Mouse (Mus musculus): ENCODE measurements around the gene Cwc25. TPM values are rescaled to one million over a fixed set of nuclear protein-coding genes. Genes with fewer than 3 reads are reported as not detected.

Gene Cwc25
- polyA plus RNA-seq, 1 experiment: 8.7 TPM

- peaks cover 100% of the 10 kb centered on the region for H3K79me2 ChIP-seq (ENCODE audit: control insufficient read depth, insufficient read depth)
- no peak for TF ChIP-seq FOSL1 (IDR thresholded peaks at IDR 0.05; ENCODE audit: insufficient read depth, low read length, poor library complexity, severe bottlenecking)
- TF ChIP-seq MAX (IDR thresholded peaks at IDR 0.05): no peak
- no peak for TF ChIP-seq MYOD1 (IDR thresholded peaks at IDR 0.05; ENCODE audit: control insufficient read depth, insufficient read length, low read depth)
- TF ChIP-seq USF1 (IDR thresholded peaks at IDR 0.05; ENCODE audit: low read depth): no peak
- no peak for TF ChIP-seq CTCF (IDR thresholded peaks at IDR 0.05; ENCODE audit: control insufficient read depth, insufficient read depth, insufficient read length)
- TF ChIP-seq MYOG (IDR thresholded peaks at IDR 0.05; ENCODE audit: control insufficient read depth, extremely low read depth, insufficient read length): no peak
- no peak for TF ChIP-seq CEBPB (IDR thresholded peaks at IDR 0.05; ENCODE audit: low read depth)
- H3K27me3 ChIP-seq (ENCODE audit: control insufficient read depth, insufficient read depth, insufficient read length): no peaks in the 10 kb centered on the region
- peaks cover 86% of the 10 kb centered on the region for H3K79me3 ChIP-seq (ENCODE audit: low read depth)
- H3K36me3 ChIP-seq (ENCODE audit: control insufficient read depth, insufficient read depth): peaks cover 97% of the 10 kb centered on the region
- no peak overlapping the region for H3ac ChIP-seq (ENCODE audit: control insufficient read depth, insufficient read length, low read depth)
- H3K4me3 ChIP-seq (ENCODE audit: insufficient read depth, poor library complexity, severe bottlenecking): no peak overlapping the region
These were observed 45.4 kb upstream of the Cwc25 start for GRCm38 (mm10) chr11:97811569-97812362.

- peaks cover 100% of the 10 kb centered on the region for H3K79me2 ChIP-seq (ENCODE audit: control insufficient read depth, insufficient read depth)
- H3K4me3 ChIP-seq (ENCODE audit: insufficient read depth, poor library complexity, severe bottlenecking): no peak overlapping the region
- TF ChIP-seq CTCF (IDR thresholded peaks at IDR 0.05; ENCODE audit: control insufficient read depth, insufficient read depth, insufficient read length): no peak
- TF ChIP-seq MYOD1 (IDR thresholded peaks at IDR 0.05; ENCODE audit: control insufficient read depth, insufficient read length, low read depth): no peak
- no peak for TF ChIP-seq FOSL1 (IDR thresholded peaks at IDR 0.05; ENCODE audit: insufficient read depth, low read length, poor library complexity, severe bottlenecking)
- TF ChIP-seq MYOG (IDR thresholded peaks at IDR 0.05; ENCODE audit: control insufficient read depth, extremely low read depth, insufficient read length): no peak
- TF ChIP-seq MAX (IDR thresholded peaks at IDR 0.05): no peak
- TF ChIP-seq CEBPB (IDR thresholded peaks at IDR 0.05; ENCODE audit: low read depth): no peak
- TF ChIP-seq USF1 (IDR thresholded peaks at IDR 0.05; ENCODE audit: low read depth): no peak
- peaks cover 91% of the 10 kb centered on the region for H3K36me3 ChIP-seq (ENCODE audit: control insufficient read depth, insufficient read depth)
- peaks cover 88% of the 10 kb centered on the region for H3K79me3 ChIP-seq (ENCODE audit: low read depth)
- H3ac ChIP-seq (ENCODE audit: control insufficient read depth, insufficient read length, low read depth): no peak overlapping the region
- H3K27me3 ChIP-seq (ENCODE audit: control insufficient read depth, insufficient read depth, insufficient read length): no peaks in the 10 kb centered on the region
These were observed 44.6 kb upstream of the Cwc25 start for GRCm38 (mm10) chr11:97810970-97811369.

- H3ac ChIP-seq (ENCODE audit: control insufficient read depth, insufficient read length, low read depth): no peak overlapping the region
- no peak overlapping the region for H3K4me3 ChIP-seq (ENCODE audit: insufficient read depth, poor library complexity, severe bottlenecking)
- H3K79me2 ChIP-seq (ENCODE audit: control insufficient read depth, insufficient read depth): peaks cover 100% of the 10 kb centered on the region
- no peak for TF ChIP-seq USF1 (IDR thresholded peaks at IDR 0.05; ENCODE audit: low read depth)
- no peak for TF ChIP-seq MAX (IDR thresholded peaks at IDR 0.05)
- no peak for TF ChIP-seq CEBPB (IDR thresholded peaks at IDR 0.05; ENCODE audit: low read depth)
- TF ChIP-seq CTCF (IDR thresholded peaks at IDR 0.05; ENCODE audit: control insufficient read depth, insufficient read depth, insufficient read length): no peak
- TF ChIP-seq MYOG (IDR thresholded peaks at IDR 0.05; ENCODE audit: control insufficient read depth, extremely low read depth, insufficient read length): no peak
- H3K27me3 ChIP-seq (ENCODE audit: control insufficient read depth, insufficient read depth, insufficient read length): no peaks in the 10 kb centered on the region
- H3K79me3 ChIP-seq (ENCODE audit: low read depth): peaks cover 88% of the 10 kb centered on the region
- H3K36me3 ChIP-seq (ENCODE audit: control insufficient read depth, insufficient read depth): peaks cover 85% of the 10 kb centered on the region
These were observed 44.0 kb upstream of the Cwc25 start for GRCm38 (mm10) chr11:97810356-97810755.

GRCm38 (mm10) chr11:97809235-97810121 is 43.1 kb upstream of the Cwc25 start:
- Histone ChIP-seq H3ac (ENCODE audit: control insufficient read depth, insufficient read length, low read depth) (no peak overlapping the region), H3K79me3 (ENCODE audit: low read depth) (peaks cover 87% of the 10 kb centered on the region), H3K4me3 (ENCODE audit: insufficient read depth, poor library complexity, severe bottlenecking) (no peak overlapping the region), H3K36me3 (ENCODE audit: control insufficient read depth, insufficient read depth) (peaks cover 77% of the 10 kb centered on the region), H3K27me3 (ENCODE audit: control insufficient read depth, insufficient read depth, insufficient read length) (no peaks in the 10 kb centered on the region), H3K79me2 (ENCODE audit: control insufficient read depth, insufficient read depth) (peaks cover 100% of the 10 kb centered on the region)
- TF ChIP-seq CEBPB (IDR thresholded peaks at IDR 0.05; ENCODE audit: low read depth): no peak
- no peak for TF ChIP-seq CTCF (IDR thresholded peaks at IDR 0.05; ENCODE audit: control insufficient read depth, insufficient read depth, insufficient read length)
- TF ChIP-seq MYOD1 (IDR thresholded peaks at IDR 0.05; ENCODE audit: control insufficient read depth, insufficient read length, low read depth): no peak
- no peak for TF ChIP-seq MAX (IDR thresholded peaks at IDR 0.05)
- no peak for TF ChIP-seq MYOG (IDR thresholded peaks at IDR 0.05; ENCODE audit: control insufficient read depth, extremely low read depth, insufficient read length)
- no peak for TF ChIP-seq USF1 (IDR thresholded peaks at IDR 0.05; ENCODE audit: low read depth)
- no peak for TF ChIP-seq FOSL1 (IDR thresholded peaks at IDR 0.05; ENCODE audit: insufficient read depth, low read length, poor library complexity, severe bottlenecking)

GRCm38 (mm10) chr11:97808621-97809234 is 42.4 kb upstream of the Cwc25 start:
- Histone ChIP-seq H3K79me3 (ENCODE audit: low read depth) (peaks cover 88% of the 10 kb centered on the region), H3ac (ENCODE audit: control insufficient read depth, insufficient read length, low read depth) (no peak overlapping the region), H3K4me3 (ENCODE audit: insufficient read depth, poor library complexity, severe bottlenecking) (no peak overlapping the region), H3K27me3 (ENCODE audit: control insufficient read depth, insufficient read depth, insufficient read length) (no peaks in the 10 kb centered on the region), H3K79me2 (ENCODE audit: control insufficient read depth, insufficient read depth) (peaks cover 100% of the 10 kb centered on the region), H3K36me3 (ENCODE audit: control insufficient read depth, insufficient read depth) (peaks cover 71% of the 10 kb centered on the region)
- TF ChIP-seq MAX (IDR thresholded peaks at IDR 0.05) (no peak), CEBPB (IDR thresholded peaks at IDR 0.05; ENCODE audit: low read depth) (no peak), MYOG (IDR thresholded peaks at IDR 0.05; ENCODE audit: control insufficient read depth, extremely low read depth, insufficient read length) (no peak), USF1 (IDR thresholded peaks at IDR 0.05; ENCODE audit: low read depth) (no peak), FOSL1 (IDR thresholded peaks at IDR 0.05; ENCODE audit: insufficient read depth, low read length, poor library complexity, severe bottlenecking) (no peak), MYOD1 (IDR thresholded peaks at IDR 0.05; ENCODE audit: control insufficient read depth, insufficient read length, low read depth) (no peak), CTCF (IDR thresholded peaks at IDR 0.05; ENCODE audit: control insufficient read depth, insufficient read depth, insufficient read length) (no peak)

All from C2C12 (cell line).